Mouse (Mus musculus): ENCODE measurements around the gene Nfe2. TPM values are rescaled to one million over a fixed set of nuclear protein-coding genes. Genes with fewer than 3 reads are reported as not detected.

Gene Nfe2
- polyA plus RNA-seq, 1 experiment from 2014 or later: 7.6 TPM

DNA sequence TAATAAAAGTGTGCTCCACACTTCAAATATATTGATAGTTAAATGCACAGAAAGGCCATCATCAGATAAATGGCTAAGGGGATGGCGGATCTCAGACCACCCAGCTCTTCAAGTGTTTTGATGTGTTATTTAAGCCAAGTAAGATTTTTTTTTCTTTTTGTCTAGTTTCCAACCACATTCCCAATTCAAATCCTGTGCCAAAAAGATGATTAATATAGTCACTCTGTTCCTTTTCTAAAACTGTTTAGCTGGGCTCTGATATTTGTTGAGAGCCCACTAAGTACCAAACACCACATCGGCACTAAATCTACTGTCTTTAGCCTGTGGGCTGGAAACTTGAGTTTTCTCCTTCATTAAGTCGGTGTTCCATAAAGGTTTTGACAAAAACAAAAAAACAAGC, 31.2 kb downstream of the Nfe2 start:
- 74% methylated on average over 3 of the region's 3 CpGs for WGBS
- Histone ChIP-seq H3K27me3 (ENCODE audit: control insufficient read depth, insufficient read depth, low read length) (no peaks in the 10 kb centered on the region), H3K9ac (ENCODE audit: low read length) (no peak overlapping the region), H3K4me3 (ENCODE audit: low read depth, low read length) (no peak overlapping the region), H3K36me3 (ENCODE audit: control insufficient read depth, insufficient read depth, low read length) (no peaks in the 10 kb centered on the region), H3K27ac (ENCODE audit: low read depth, low read length) (no peak overlapping the region), H3K4me1 (replicated peaks; ENCODE audit: control insufficient read depth, insufficient read depth, low read length) (no peaks in the 10 kb centered on the region), H3K4me2 (ENCODE audit: low read depth, low read length, severe bottlenecking) (no peak overlapping the region), H3K9me3 (ENCODE audit: control insufficient read depth, low read length) (no peaks in the 10 kb centered on the region)
- ATAC-seq (replicated peaks; ENCODE audit: low FRiP score) (no peak), DNase-seq (ENCODE audit: low spot score) (no peak)

DNA sequence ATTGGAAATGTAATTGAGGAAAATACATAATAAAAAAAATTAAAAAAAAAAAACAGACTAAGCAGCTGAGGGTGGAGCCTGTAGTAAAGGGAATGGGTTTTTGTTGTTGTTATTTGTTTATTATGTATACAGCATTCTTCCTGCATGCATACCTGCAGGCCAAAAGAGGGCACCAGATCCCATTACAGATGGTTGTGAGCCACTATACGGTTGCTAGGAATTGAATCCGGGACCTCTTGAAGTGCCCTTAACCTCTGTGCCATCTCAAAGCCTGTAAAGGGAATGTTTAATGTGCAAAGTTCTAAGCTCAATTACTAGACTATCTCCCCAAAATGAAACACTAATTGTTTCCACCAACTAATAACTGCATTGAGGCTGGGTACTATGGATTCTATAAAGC, 34.0 kb downstream of the Nfe2 start:
- Histone ChIP-seq H3K36me3 (ENCODE audit: control insufficient read depth, insufficient read depth, low read length) (no peaks in the 10 kb centered on the region), H3K9me3 (ENCODE audit: control insufficient read depth, low read length) (no peaks in the 10 kb centered on the region), H3K4me1 (replicated peaks; ENCODE audit: control insufficient read depth, insufficient read depth, low read length) (no peaks in the 10 kb centered on the region), H3K9ac (ENCODE audit: low read length) (no peak overlapping the region), H3K27ac (ENCODE audit: low read depth, low read length) (no peak overlapping the region), H3K4me3 (ENCODE audit: low read depth, low read length) (no peak overlapping the region), H3K4me2 (ENCODE audit: low read depth, low read length, severe bottlenecking) (no peak overlapping the region), H3K27me3 (ENCODE audit: control insufficient read depth, insufficient read depth, low read length) (no peaks in the 10 kb centered on the region)
- DNase-seq (ENCODE audit: low spot score): no peak
- ATAC-seq (replicated peaks; ENCODE audit: low FRiP score): no peak
- 93% methylated on average over 2 of the region's 2 CpGs for WGBS

DNA sequence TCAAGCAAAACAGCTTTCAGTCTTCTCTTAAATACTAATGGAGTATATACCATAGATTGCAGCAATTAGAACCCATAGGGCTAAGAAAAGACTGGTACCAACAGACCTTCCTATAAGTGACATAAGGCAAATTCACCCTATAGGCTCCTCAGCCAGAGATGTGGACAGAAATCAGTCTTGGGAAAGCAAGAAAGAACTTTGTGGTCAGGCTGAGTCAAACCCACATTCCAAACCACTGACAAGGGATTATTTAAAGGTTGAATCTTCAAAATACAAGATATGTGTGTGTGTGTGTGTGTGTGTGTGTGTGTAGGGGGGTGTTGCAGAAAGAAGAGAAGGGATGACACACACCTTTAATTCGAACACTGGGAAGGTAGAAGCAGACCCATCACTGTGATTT, 36.8 kb downstream of the Nfe2 start:
- H3K36me3 ChIP-seq (ENCODE audit: control insufficient read depth, insufficient read depth, low read length): no peaks in the 10 kb centered on the region
- 94% methylated on average over 1 of the region's 1 CpGs for WGBS
- no peak overlapping the region for H3K4me2 ChIP-seq (ENCODE audit: low read depth, low read length, severe bottlenecking)
- no peak overlapping the region for H3K9ac ChIP-seq (ENCODE audit: low read length)
- H3K27ac ChIP-seq (ENCODE audit: low read depth, low read length): no peak overlapping the region
- no peak for ATAC-seq (replicated peaks; ENCODE audit: low FRiP score)
- no peaks in the 10 kb centered on the region; the same call in 1 of the 2 replicates for H3K4me1 ChIP-seq (replicated peaks; ENCODE audit: control insufficient read depth, insufficient read depth, low read length)
- no peak for DNase-seq (ENCODE audit: low spot score)
- H3K4me3 ChIP-seq (ENCODE audit: low read depth, low read length): no peak overlapping the region
- H3K9me3 ChIP-seq (ENCODE audit: control insufficient read depth, low read length): no peaks in the 10 kb centered on the region
- H3K27me3 ChIP-seq (ENCODE audit: control insufficient read depth, insufficient read depth, low read length): no peaks in the 10 kb centered on the region

DNA sequence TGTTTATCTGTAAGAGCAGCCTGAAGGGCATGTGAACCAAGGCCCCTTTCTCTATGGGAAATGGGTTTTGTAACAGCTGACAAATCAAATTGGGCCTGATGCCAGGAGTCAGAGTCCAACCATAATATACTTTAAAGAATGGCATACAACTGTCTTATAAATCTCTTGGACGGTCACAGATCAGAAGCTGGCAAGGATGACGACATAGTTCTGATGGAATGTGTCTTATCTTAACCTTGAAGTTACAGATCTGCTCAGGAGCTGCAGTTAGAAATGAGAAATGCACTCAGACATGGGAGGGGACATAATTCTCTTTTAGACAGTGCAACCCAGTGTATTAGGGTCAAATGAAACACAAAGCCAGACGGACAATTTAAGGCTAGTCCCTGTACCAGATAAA, 37.4 kb downstream of the Nfe2 start:
- no peak for ATAC-seq (replicated peaks; ENCODE audit: low FRiP score)
- Histone ChIP-seq H3K9me3 (ENCODE audit: control insufficient read depth, low read length) (no peaks in the 10 kb centered on the region), H3K9ac (ENCODE audit: low read length) (no peak overlapping the region), H3K4me3 (ENCODE audit: low read depth, low read length) (no peak overlapping the region), H3K27me3 (ENCODE audit: control insufficient read depth, insufficient read depth, low read length) (no peaks in the 10 kb centered on the region), H3K36me3 (ENCODE audit: control insufficient read depth, insufficient read depth, low read length) (no peaks in the 10 kb centered on the region), H3K4me2 (ENCODE audit: low read depth, low read length, severe bottlenecking) (no peak overlapping the region), H3K27ac (ENCODE audit: low read depth, low read length) (no peak overlapping the region), H3K4me1 (replicated peaks; ENCODE audit: control insufficient read depth, insufficient read depth, low read length) (peaks cover 5% of the 10 kb centered on the region)
- WGBS: 79% methylated on average over 3 of the region's 3 CpGs
- no peak for DNase-seq (ENCODE audit: low spot score)

DNA sequence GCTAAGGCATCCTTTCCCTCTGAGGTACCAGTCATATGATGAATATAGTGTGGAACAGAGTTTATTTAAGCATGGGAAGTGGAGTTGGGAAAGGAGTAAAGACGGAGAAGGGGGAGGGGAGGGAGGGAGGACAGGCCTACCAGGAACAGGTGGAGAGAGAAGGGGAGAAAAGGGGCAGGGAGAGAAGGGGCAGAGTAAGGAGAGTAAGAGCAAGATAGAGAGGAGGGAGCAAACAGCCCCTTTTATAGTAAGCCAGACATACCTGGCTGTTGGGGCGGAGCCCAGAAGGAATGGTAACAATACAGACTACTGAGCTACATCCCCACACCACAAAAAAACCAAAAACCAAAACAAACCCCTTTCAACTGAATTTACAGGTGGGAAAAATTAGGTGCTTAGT, 42.2 kb downstream of the Nfe2 start:
- Histone ChIP-seq H3K36me3 (ENCODE audit: control insufficient read depth, insufficient read depth, low read length) (no peaks in the 10 kb centered on the region; the same call in 1 of the 2 replicates), H3K9me3 (ENCODE audit: control insufficient read depth, low read length) (no peaks in the 10 kb centered on the region), H3K9ac (ENCODE audit: low read length) (peak overlapping the region; percentile 45), H3K4me3 (ENCODE audit: low read depth, low read length) (peak overlapping the region; percentile 31; the same call in 1 of the 2 replicates), H3K4me1 (replicated peaks; ENCODE audit: control insufficient read depth, insufficient read depth, low read length) (peaks cover 8% of the 10 kb centered on the region), H3K4me2 (ENCODE audit: low read depth, low read length, severe bottlenecking) (peak overlapping the region; percentile 64), H3K27me3 (ENCODE audit: control insufficient read depth, insufficient read depth, low read length) (no peaks in the 10 kb centered on the region), H3K27ac (ENCODE audit: low read depth, low read length) (peak overlapping the region; percentile 99)
- ATAC-seq (replicated peaks; ENCODE audit: low FRiP score) (peak; percentile 28), DNase-seq (ENCODE audit: low spot score) (no peak)
- WGBS: 12% methylated on average over 2 of the region's 2 CpGs

DNA sequence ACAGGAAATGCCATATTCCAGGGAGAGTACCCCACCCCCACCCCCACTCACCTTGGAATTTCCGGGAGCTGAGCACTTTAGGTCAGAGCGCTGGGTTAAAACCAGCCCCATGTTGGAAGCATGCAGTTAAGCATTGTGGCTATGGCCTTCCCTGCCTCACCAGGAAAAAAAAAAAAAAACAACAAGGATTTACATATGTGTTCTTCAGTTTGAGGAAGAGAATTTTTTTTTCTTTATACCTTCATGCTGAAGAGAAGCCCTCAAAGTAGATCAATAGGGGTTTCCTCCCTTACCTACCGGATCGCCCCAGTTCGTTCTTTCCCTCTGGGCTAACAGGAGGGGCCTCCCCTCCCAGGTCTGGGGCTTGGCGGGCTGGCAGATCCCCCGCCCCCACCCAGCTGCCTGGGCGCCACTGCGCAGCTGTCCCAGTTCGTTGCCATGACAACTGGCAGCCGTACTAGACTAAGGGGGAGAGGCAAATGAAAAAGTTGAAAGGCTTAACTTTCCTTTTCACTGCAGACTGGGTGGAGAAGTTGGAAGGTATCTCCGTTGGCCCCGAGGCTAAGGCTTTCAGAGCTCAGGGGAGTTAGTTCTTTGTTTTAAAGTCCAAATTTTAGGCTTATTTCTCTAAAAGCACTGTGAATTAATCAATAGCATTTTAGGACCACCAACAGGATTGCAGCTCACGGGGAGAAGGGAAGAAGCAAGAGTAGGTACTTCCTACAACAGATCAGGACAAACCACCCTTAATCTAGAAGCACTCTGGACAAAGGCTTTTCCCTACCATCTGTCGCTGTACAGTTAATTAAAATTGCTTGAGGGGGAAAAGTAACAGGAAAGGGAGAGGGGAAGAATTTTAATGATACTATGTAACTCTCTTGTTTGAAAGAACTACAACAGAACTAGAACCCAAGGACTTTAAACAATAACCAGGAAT, 43.0 kb downstream of the Nfe2 start:
- Histone ChIP-seq H3K36me3 (ENCODE audit: control insufficient read depth, insufficient read depth, low read length) (peaks cover 5% of the 10 kb centered on the region; the same call in 1 of the 2 replicates), H3K9ac (ENCODE audit: low read length) (peak overlapping the region; percentile 59), H3K27me3 (ENCODE audit: control insufficient read depth, insufficient read depth, low read length) (no peaks in the 10 kb centered on the region), H3K9me3 (ENCODE audit: control insufficient read depth, low read length) (no peaks in the 10 kb centered on the region), H3K27ac (ENCODE audit: low read depth, low read length) (peak overlapping the region; percentile 99), H3K4me3 (ENCODE audit: low read depth, low read length) (peak overlapping the region; percentile 31), H3K4me1 (replicated peaks; ENCODE audit: control insufficient read depth, insufficient read depth, low read length) (peaks cover 8% of the 10 kb centered on the region), H3K4me2 (ENCODE audit: low read depth, low read length, severe bottlenecking) (peak overlapping the region; percentile 64)
- 0% methylated on average over 15 of the region's 15 CpGs for WGBS
- ATAC-seq (replicated peaks; ENCODE audit: low FRiP score) (peak; percentile 98), DNase-seq (ENCODE audit: low spot score) (peak; percentile 94)

DNA sequence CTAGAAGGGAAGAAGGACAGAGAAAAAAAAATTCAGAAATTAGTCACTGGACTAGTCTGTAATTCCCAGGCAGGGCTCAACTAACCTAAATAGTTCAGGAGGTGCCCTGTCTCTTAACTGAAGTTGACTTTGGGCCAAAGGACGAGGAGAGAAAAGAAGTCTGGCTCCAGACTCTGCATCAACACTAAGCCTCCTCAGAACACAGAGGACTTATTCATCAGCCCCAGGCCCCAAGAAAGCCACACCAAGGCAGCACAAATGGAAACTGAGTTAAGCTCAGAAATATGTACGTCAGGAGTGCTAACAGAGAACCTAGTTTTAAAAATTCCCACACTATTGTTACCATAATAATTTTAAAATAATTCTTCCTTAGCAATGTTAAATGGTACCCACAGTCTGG, 44.1 kb downstream of the Nfe2 start:
- no peaks in the 10 kb centered on the region for H3K27me3 ChIP-seq (ENCODE audit: control insufficient read depth, insufficient read depth, low read length)
- H3K9ac ChIP-seq (ENCODE audit: low read length): peak overlapping the region; percentile 1; the same call in 1 of the 2 replicates
- H3K9me3 ChIP-seq (ENCODE audit: control insufficient read depth, low read length): no peaks in the 10 kb centered on the region
- peaks cover 8% of the 10 kb centered on the region for H3K36me3 ChIP-seq (ENCODE audit: control insufficient read depth, insufficient read depth, low read length)
- peak overlapping the region; percentile 13; the same call in 1 of the 2 replicates for H3K4me3 ChIP-seq (ENCODE audit: low read depth, low read length)
- H3K27ac ChIP-seq (ENCODE audit: low read depth, low read length): peak overlapping the region; percentile 4; the same call in 1 of the 2 replicates
- WGBS: 8% methylated on average over 2 of the region's 2 CpGs
- ATAC-seq (replicated peaks; ENCODE audit: low FRiP score) (no peak), DNase-seq (ENCODE audit: low spot score) (no peak)
- peak overlapping the region; percentile 36 for H3K4me2 ChIP-seq (ENCODE audit: low read depth, low read length, severe bottlenecking)
- H3K4me1 ChIP-seq (replicated peaks; ENCODE audit: control insufficient read depth, insufficient read depth, low read length): peaks cover 8% of the 10 kb centered on the region

DNA sequence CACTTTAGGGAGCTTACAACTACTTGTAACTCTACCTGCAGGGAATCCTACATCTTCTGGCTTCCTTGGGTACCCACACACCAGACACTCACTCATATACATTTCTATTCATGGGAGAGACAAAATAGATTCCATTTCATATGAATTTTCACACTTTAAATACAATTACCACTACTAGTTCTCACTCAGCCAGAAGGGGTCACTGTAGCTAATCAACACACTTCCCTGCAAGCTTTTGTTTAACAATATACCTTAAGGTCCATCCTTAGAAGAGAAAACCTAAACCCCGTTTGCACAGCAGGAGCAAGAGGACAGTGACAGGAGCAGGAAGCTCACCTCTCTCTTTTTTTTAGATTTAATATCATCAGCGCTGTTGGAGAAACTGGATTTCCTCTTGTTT, 53.0 kb downstream of the Nfe2 start:
- H3K4me3 ChIP-seq (ENCODE audit: low read depth, low read length): no peak overlapping the region
- DNase-seq (ENCODE audit: low spot score) (no peak), ATAC-seq (replicated peaks; ENCODE audit: low FRiP score) (no peak)
- H3K9ac ChIP-seq (ENCODE audit: low read length): no peak overlapping the region
- no peaks in the 10 kb centered on the region for H3K27me3 ChIP-seq (ENCODE audit: control insufficient read depth, insufficient read depth, low read length)
- H3K27ac ChIP-seq (ENCODE audit: low read depth, low read length): no peak overlapping the region
- H3K9me3 ChIP-seq (ENCODE audit: control insufficient read depth, low read length): no peaks in the 10 kb centered on the region
- peaks cover 22% of the 10 kb centered on the region for H3K36me3 ChIP-seq (ENCODE audit: control insufficient read depth, insufficient read depth, low read length)
- no peaks in the 10 kb centered on the region for H3K4me1 ChIP-seq (replicated peaks; ENCODE audit: control insufficient read depth, insufficient read depth, low read length)
- H3K4me2 ChIP-seq (ENCODE audit: low read depth, low read length, severe bottlenecking): no peak overlapping the region
- WGBS: 72% methylated on average over 2 of the region's 2 CpGs
